Mouse (Mus musculus) bone marrow, adult 2 months (tissue): ENCODE results near the gene Timeless.

ENCODE experiments used
- CTCF ChIP-seq: fragments of 200-500 bp; IDR thresholded peaks from 2 replicates; pipeline ENCODE4 v1.5.1; 2011; ENCODE audit warnings: low read length, control low read depth; ENCODE audit not compliant: control insufficient read depth, insufficient read depth
- POLR2A ChIP-seq: fragments of 200-500 bp; IDR thresholded peaks from 2 replicates; pipeline ENCODE4 v1.6.1; 2011; ENCODE audit warnings: low read depth, mild to moderate bottlenecking, control low read depth, low read length, borderline replicate concordance; ENCODE audit not compliant: control insufficient read depth

DNA sequence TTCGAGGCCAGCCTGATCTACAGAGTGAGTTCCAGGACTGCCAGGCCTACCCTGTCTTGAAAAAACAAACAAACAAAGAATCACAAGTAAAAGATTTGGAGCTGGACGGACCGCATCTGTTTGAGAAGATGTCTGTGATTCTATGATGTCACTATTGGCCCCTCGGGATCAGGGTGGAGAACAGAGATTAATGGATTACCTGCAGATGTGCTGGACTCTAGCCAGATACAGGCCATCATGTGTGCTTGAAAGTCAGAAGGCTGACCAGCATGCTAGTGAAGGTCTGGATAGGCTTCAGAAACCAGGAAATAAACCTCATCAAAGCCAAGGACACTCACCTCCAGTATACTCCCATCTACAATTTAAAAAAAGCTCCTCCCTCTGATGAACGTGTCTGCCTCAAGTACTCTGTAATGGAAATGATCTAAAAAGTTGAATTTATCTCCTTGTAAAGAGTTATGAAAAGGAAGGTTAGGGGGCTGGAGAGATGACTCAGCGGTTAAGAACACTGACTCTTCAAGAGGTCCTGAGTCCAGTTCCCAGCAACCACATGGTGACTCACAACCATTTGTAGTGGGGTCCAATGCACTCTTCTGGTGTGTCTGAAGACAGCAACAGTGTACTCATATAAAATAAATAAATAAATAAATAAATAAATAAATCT is 46.5 kb upstream of the Timeless start:
- TF ChIP-seq POLR2A (no peak), CTCF (no peak)
